Mouse (Mus musculus): Measurements from ENCODE around the gene Furin.

GRCm38 (mm10) chr7:80426363-80426762 lies 21.1 kb upstream of the Furin start:
- TF ChIP-seq POLR2A (IDR thresholded peaks at IDR 0.05; ENCODE audit: control insufficient read depth, low read depth, low read length) (no peak), CTCF (IDR thresholded peaks at IDR 0.05; ENCODE audit: control insufficient read depth, insufficient read depth, insufficient replicate concordance, low read depth, low read length) (no peak)
